Comparison of ENCODE assay signal across 8 mouse cellular contexts in genomic region chr9:122534121-122534814, GRCm38 (mm10).
DNase-seq lines count a peak whose midpoint lies in the region; ATAC-seq lines count a peak whose summit lies in the region.

No protein-coding gene starts in this region.

- H3K4me2 ChIP-seq in forebrain, embryonic 11.5 days (ENCODE audit: low read depth, low read length, severe bottlenecking) = no peak overlapping the region

- ATAC-seq in forebrain, embryonic 11.5 days (replicated peaks; ENCODE audit: low FRiP score) = peak; percentile 42; the same call in 1 of the 2 replicates
- ATAC-seq in activated CD4-positive, CD25-positive, alpha-beta regulatory T cell, adult 4 months = no peak

- H3K27ac ChIP-seq in forebrain, embryonic 11.5 days (ENCODE audit: low read depth, low read length) = no peak overlapping the region
- no peak overlapping the region for H3K27ac ChIP-seq in forebrain, embryonic 10.5 days

- no peaks in the 10 kb centered on the region for H3K27me3 ChIP-seq in forebrain, embryonic 11.5 days (ENCODE audit: control insufficient read depth, insufficient read depth, low read length)
- H3K27me3 ChIP-seq in forebrain, embryonic 10.5 days (ENCODE audit: poor library complexity, severe bottlenecking) = no peaks in the 10 kb centered on the region

- no peaks in the 10 kb centered on the region for H3K9me3 ChIP-seq in forebrain, embryonic 11.5 days (ENCODE audit: control insufficient read depth, low read length)
- no peaks in the 10 kb centered on the region for H3K9me3 ChIP-seq in forebrain, embryonic 10.5 days

- 0 out of 2 replicates have a peak, but pooled peaks cover 3% of the 10 kb centered on the region for H3K4me1 ChIP-seq in forebrain, embryonic 11.5 days (replicated peaks; ENCODE audit: control insufficient read depth, insufficient read depth, low read length)
- H3K4me1 ChIP-seq in forebrain, embryonic 10.5 days = 0 out of 2 replicates have a peak, but pooled peaks cover 8% of the 10 kb centered on the region

- no peaks in the 10 kb centered on the region for H3K36me3 ChIP-seq in forebrain, embryonic 11.5 days (ENCODE audit: control insufficient read depth, insufficient read depth, low read length)
- H3K36me3 ChIP-seq in forebrain, embryonic 10.5 days (replicated peaks) = no peaks in the 10 kb centered on the region

- 65% methylated on average over 15 of the region's 15 CpGs for WGBS in forebrain, embryonic 11.5 days
- WGBS in forebrain, embryonic 10.5 days = 75% methylated on average over 15 of the region's 15 CpGs

- H3K4me3 ChIP-seq in forebrain, embryonic 11.5 days (ENCODE audit: low read depth, low read length) = no peak overlapping the region
- no peak overlapping the region for H3K4me3 ChIP-seq in forebrain, embryonic 10.5 days

- intact Hi-C loops in left cerebral cortex, postnatal 36 days (cut with DNase I) = no loop called here

- DNase-seq in forebrain, embryonic 11.5 days (ENCODE audit: low spot score) = peak; percentile 71
- no peak for DNase-seq in forebrain, embryonic 10.5 days (ENCODE audit: extremely low spot score, low spot score)
- peak; percentile 51 for DNase-seq in testis, postnatal 10 days (ENCODE audit: low spot score)
- DNase-seq in testis, postnatal 14 days (ENCODE audit: low spot score) = no peak
- peak; percentile 59 to 61 for DNase-seq in left cerebral cortex, postnatal 36 days (ENCODE audit: low spot score in 2 of 2)
- no peak for DNase-seq in spleen, postnatal 36 days (ENCODE audit: low spot score in 2 of 2)
- DNase-seq in natural killer cell, adult 2 months (ENCODE audit: low spot score in 2 of 2) = no peak

- H3K9ac ChIP-seq in forebrain, embryonic 11.5 days (ENCODE audit: low read length) = no peak overlapping the region

Comparison
In these comparisons a context has a peak if more than half of its experiments do, and no peak if none do; other contexts are left out.
1. DNase-seq: peak in forebrain, embryonic 11.5 days (single experiment), testis, postnatal 10 days (single experiment) and left cerebral cortex, postnatal 36 days (2 of 2); none in forebrain, embryonic 10.5 days (single experiment), testis, postnatal 14 days (single experiment), spleen, postnatal 36 days (0 of 2) and natural killer cell, adult 2 months (0 of 2).